Mouse (Mus musculus) CH12.LX (cell line): ENCODE data around the gene Kcnc3.

Experiments
- CHD1 ChIP-seq: IDR thresholded peaks from 2 replicates; pipeline ENCODE4 v1.6.1; 2012; ENCODE audit warnings: low read depth, low read length, improper control_type of control experiment, inconsistent platforms
- CHD2 ChIP-seq: IDR thresholded peaks from 2 replicates; pipeline ENCODE4 v1.6.1; 2011; ENCODE audit warnings: low read length, improper control_type of control experiment
- CTCF ChIP-seq, 2 experiments: IDR thresholded peaks in 1 of 2; conservative IDR thresholded peaks in 1 of 2; 2 replicates each; pipeline ENCODE4 v1.5.1; 2011 to 2012; ENCODE audit warnings: low read depth in 2 of 2, low read length in 2 of 2, improper control_type of control experiment in 1 of 2, inconsistent platforms in 1 of 2, mild to moderate bottlenecking in 1 of 2, moderate library complexity in 1 of 2
- E2F4 ChIP-seq: IDR thresholded peaks from 2 replicates; pipeline ENCODE4 v1.6.1; 2011; ENCODE audit warnings: low read depth, low read length, improper control_type of control experiment; ENCODE audit not compliant: insufficient replicate concordance
- ELF1 ChIP-seq: IDR thresholded peaks from 2 replicates; pipeline ENCODE4 v1.6.1; 2014; ENCODE audit warnings: low read depth, mild to moderate bottlenecking, inconsistent platforms, low read length, improper control_type of control experiment
- MAFK ChIP-seq: IDR thresholded peaks from 2 replicates; pipeline ENCODE4 v1.6.1; 2011; ENCODE audit warnings: low read length, improper control_type of control experiment; ENCODE audit not compliant: insufficient replicate concordance
- SIN3A ChIP-seq: IDR thresholded peaks from 2 replicates; pipeline ENCODE4 v1.6.1; 2012; ENCODE audit warnings: low read length, improper control_type of control experiment, inconsistent platforms
- USF1 ChIP-seq: IDR thresholded peaks from 2 replicates; pipeline ENCODE4 v1.6.1; 2014; ENCODE audit warnings: low read depth, mild to moderate bottlenecking, inconsistent platforms, low read length, improper control_type of control experiment

DNA sequence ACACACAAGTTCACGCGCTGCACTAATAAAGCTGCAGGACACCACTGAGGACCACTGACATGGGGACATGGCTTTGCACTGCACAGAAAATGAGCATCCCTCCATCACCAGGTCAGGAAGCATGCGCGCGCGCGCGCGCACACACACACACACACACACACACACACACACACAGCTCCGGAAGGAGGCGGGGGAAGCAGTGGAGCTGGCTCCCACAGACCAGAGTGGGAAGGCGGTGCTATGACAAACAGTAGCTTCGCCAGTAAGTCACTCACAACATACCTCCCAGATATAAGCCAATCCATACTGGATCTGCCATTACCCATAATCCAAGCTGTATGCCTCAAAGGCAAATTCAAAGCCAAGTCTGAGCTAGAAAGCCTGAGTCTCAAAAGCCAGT, 43.4 kb upstream of the Kcnc3 start:
- TF ChIP-seq SIN3A (no peak), MAFK (no peak), CHD1 (no peak), USF1 (no peak), ELF1 (no peak), CHD2 (no peak), CTCF (conservative IDR thresholded peaks at IDR 0.05 in 1 of 2, IDR thresholded peaks at IDR 0.05 in 1 of 2; ENCODE audit: low read depth in 2 of 2, low read length in 2 of 2) (no peak), E2F4 (no peak)
